ENCODE assay signal across 10 mouse cellular contexts in the genomic region with DNA sequence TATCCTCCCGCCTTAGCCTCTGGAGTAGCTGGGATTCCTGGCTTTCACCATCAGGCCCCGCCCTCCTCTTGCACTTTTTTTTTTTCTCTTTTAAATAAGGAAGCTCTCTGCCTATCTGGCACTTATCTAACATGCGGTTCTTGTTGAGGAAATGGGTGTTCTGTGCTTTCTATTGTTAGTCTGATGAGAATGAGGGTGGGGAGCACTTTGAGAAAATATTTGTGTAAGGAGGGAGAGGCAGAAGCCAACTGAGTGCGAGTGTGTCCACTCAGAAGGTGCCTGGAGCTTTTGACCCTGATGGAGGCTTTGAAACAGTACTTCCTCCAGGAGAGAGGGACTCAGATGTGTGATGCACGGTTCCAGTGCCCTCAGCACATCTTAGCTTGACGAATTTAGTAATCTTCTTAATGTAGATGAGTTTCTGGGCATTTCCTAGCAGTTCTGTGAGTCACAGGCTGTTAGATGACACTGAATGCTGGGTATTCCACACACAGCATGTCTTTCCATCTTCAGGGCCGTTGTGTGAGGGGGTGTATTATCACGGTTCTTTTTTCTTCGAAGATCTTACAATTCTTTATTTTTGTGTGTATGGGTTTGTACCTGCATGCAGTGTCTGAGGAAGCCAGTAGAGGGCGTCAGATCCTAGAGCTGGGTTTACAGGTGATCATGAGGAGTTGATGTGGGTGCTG. TPM values are rescaled to one million over a fixed set of nuclear protein-coding genes. Genes with fewer than 3 reads are reported as not detected.
A peak's percentile ranks its signal among the peaks of the same experiment; 100 is the strongest.
DNase-seq lines count a peak whose midpoint lies in the region; ATAC-seq and TF ChIP-seq lines count a peak whose summit lies in the region.
"Had no signal": no experiment of that assay in that cellular context is flagged by ENCODE, and none has a peak within 500 bp of the region (broad histone marks: within the 10 kb centered on the region; RNA-seq: fewer than 3 reads in every experiment).

No protein-coding gene starts in this region.

- no peak for DNase-seq in liver, adult 2 months (ENCODE audit: extremely low read depth, low read depth, low spot score)
- DNase-seq in liver = no peak
- DNase-seq in R1 (ENCODE audit: low read depth, low spot score) = peak; percentile 96
- DNase-seq in forebrain, embryonic 10.5 days (ENCODE audit: extremely low spot score, low spot score) = no peak
- no peak for DNase-seq in B cell, adult 2 months
- DNase-seq: adrenal gland, postnatal 14 days had no signal

- TF ChIP-seq POLR2A in liver, adult 2 months (IDR thresholded peaks at IDR 0.05; ENCODE audit: extremely low read depth, insufficient read depth, low read length) = no peak
- TF ChIP-seq POLR2A in small intestine, adult 2 months (IDR thresholded peaks at IDR 0.05; ENCODE audit: low read depth, low read length) = no peak

- TF ChIP-seq CTCF in liver, adult 2 months (IDR thresholded peaks at IDR 0.05; ENCODE audit: low read depth, low read length) = no peak
- TF ChIP-seq CTCF in small intestine, adult 2 months (IDR thresholded peaks at IDR 0.05; ENCODE audit: extremely low read depth, insufficient read length, insufficient replicate concordance, low read depth, low read length) = no peak

- no peaks in the 10 kb centered on the region for H3K9me3 ChIP-seq in forebrain, embryonic 10.5 days
- H3K9me3 ChIP-seq: liver, embryonic 15.5 days had no signal

- 72% methylated on average over 10 of the region's 10 CpGs for WGBS in liver, adult 2 months
- 44% methylated on average over 10 of the region's 10 CpGs for WGBS in small intestine, adult 2 months
- 75% methylated on average over 10 of the region's 10 CpGs for WGBS in forebrain, embryonic 10.5 days

- peak; percentile 42 for ATAC-seq in inflammation-experienced regulatory T-cells, adult 6 months
- ATAC-seq: hindbrain, embryonic 16.5 days had no signal

- no peaks in the 10 kb centered on the region; the same call in 1 of the 2 replicates for H3K36me3 ChIP-seq in liver, adult 2 months (ENCODE audit: control insufficient read depth, insufficient read depth, low read length)
- H3K36me3 ChIP-seq in small intestine, adult 2 months (ENCODE audit: control insufficient read depth, insufficient read depth, low read length) = no peaks in the 10 kb centered on the region
- no peaks in the 10 kb centered on the region for H3K36me3 ChIP-seq in forebrain, embryonic 10.5 days (replicated peaks)
- H3K36me3 ChIP-seq: liver, embryonic 15.5 days had no signal

- H3K4me3 ChIP-seq in liver, adult 2 months (ENCODE audit: insufficient read depth, low read depth, low read length) = no peak overlapping the region
- H3K4me3 ChIP-seq in small intestine, adult 2 months (ENCODE audit: low read depth, low read length) = no peak overlapping the region
- no peak overlapping the region for H3K4me3 ChIP-seq in forebrain, embryonic 10.5 days
- H3K4me3 ChIP-seq: liver, embryonic 15.5 days had no signal

- no peak overlapping the region for H3K9ac ChIP-seq in liver, adult 2 months (ENCODE audit: low read depth, low read length)
- H3K9ac ChIP-seq: liver, embryonic 15.5 days had no signal

- H3K27ac ChIP-seq in liver, adult 2 months (replicated peaks; ENCODE audit: insufficient read depth, low read depth, low read length) = peak overlapping the region; percentile 31
- H3K27ac ChIP-seq in small intestine, adult 2 months (ENCODE audit: insufficient read depth, low read depth, low read length) = peak overlapping the region; percentile 38
- H3K27ac ChIP-seq in forebrain, embryonic 10.5 days = no peak overlapping the region

- no peaks in the 10 kb centered on the region for H3K79me2 ChIP-seq in liver, adult 2 months (ENCODE audit: control insufficient read depth, insufficient read depth, low read length)

- H3K27me3 ChIP-seq in liver, adult 2 months (ENCODE audit: control insufficient read depth, insufficient read depth, low read length) = no peaks in the 10 kb centered on the region
- H3K27me3 ChIP-seq in small intestine, adult 2 months (ENCODE audit: control insufficient read depth, insufficient read depth, low read length) = no peaks in the 10 kb centered on the region
- H3K27me3 ChIP-seq in forebrain, embryonic 10.5 days (ENCODE audit: poor library complexity, severe bottlenecking) = no peaks in the 10 kb centered on the region
- H3K27me3 ChIP-seq: liver, embryonic 15.5 days had no signal

- H3K4me1 ChIP-seq in liver, adult 2 months (ENCODE audit: control insufficient read depth, insufficient read depth, low read length) = peaks cover 6% of the 10 kb centered on the region
- peaks cover 15% of the 10 kb centered on the region for H3K4me1 ChIP-seq in small intestine, adult 2 months (ENCODE audit: control insufficient read depth, insufficient read depth, insufficient read length, low read length)
- peaks cover 17% of the 10 kb centered on the region for H3K4me1 ChIP-seq in forebrain, embryonic 10.5 days

RNA-seq across cellular contexts. Expression of gene Rab27a, which starts 26.5 kb away (rescaled TPM):
- total RNA-seq in liver, adult 2 months (2014; rRNA removed) = 1.9 and 2.6 TPM in 2 replicates
- polyA plus RNA-seq in liver, adult 2 months (2012; rRNA removed) = 0.77 and 0.78 TPM in 2 replicates
- 10 to 100 TPM; 36.2 to 83.0 (median 39.9) TPM for polyA plus RNA-seq in inflammation-experienced regulatory T-cells, adult 6 months (2017; shearing (Covaris generic))
- polyA plus RNA-seq in small intestine, adult 2 months (2012; rRNA removed) = 6.5 and 6.9 TPM in 2 replicates
- polyA plus RNA-seq in forebrain, embryonic 10.5 days (2016; fragmentation: Nextera tagmentation; extraction: Ambion mirVana) = 3.1 and 3.4 TPM in 2 replicates

RNA-seq across cellular contexts. Expression of gene Khdc3, which starts 30.5 kb away (rescaled TPM):
- not detected in 2 replicates for total RNA-seq in liver, adult 2 months (2014; rRNA removed)
- 0.07 TPM in 1 of 2 replicates, not detected in the other for polyA plus RNA-seq in liver, adult 2 months (2012; rRNA removed)
- under 1 TPM in 1 of 3 experiments, not detected in 2; 0.28 TPM for polyA plus RNA-seq in inflammation-experienced regulatory T-cells, adult 6 months (2017; shearing (Covaris generic))
- polyA plus RNA-seq in small intestine, adult 2 months (2012; rRNA removed) = 0.18 and 0.88 TPM in 2 replicates
- not detected in 2 replicates for polyA plus RNA-seq in forebrain, embryonic 10.5 days (2016; fragmentation: Nextera tagmentation; extraction: Ambion mirVana)

RNA-seq across cellular contexts. Expression of gene Pigb, which starts 30.9 kb away (rescaled TPM):
- total RNA-seq in liver, adult 2 months (2014; rRNA removed) = 3.0 and 4.2 TPM in 2 replicates
- 4.5 and 5.7 TPM in 2 replicates for polyA plus RNA-seq in liver, adult 2 months (2012; rRNA removed)
- 10 to 100 TPM; 12.0 to 19.6 (median 15.1) TPM for polyA plus RNA-seq in inflammation-experienced regulatory T-cells, adult 6 months (2017; shearing (Covaris generic))
- polyA plus RNA-seq in small intestine, adult 2 months (2012; rRNA removed) = 3.7 and 5.0 TPM in 2 replicates
- 14.9 and 15.4 TPM in 2 replicates for polyA plus RNA-seq in forebrain, embryonic 10.5 days (2016; fragmentation: Nextera tagmentation; extraction: Ambion mirVana)

RNA-seq across cellular contexts. Expression of gene Gm20509, which starts 31.2 kb away (rescaled TPM):
- not detected in 2 replicates for total RNA-seq in liver, adult 2 months (2014; rRNA removed)
- not detected in 2 replicates for polyA plus RNA-seq in liver, adult 2 months (2012; rRNA removed)
- not detected for polyA plus RNA-seq in inflammation-experienced regulatory T-cells, adult 6 months (2017; shearing (Covaris generic))
- polyA plus RNA-seq in small intestine, adult 2 months (2012; rRNA removed) = not detected in 2 replicates
- not detected in 2 replicates for polyA plus RNA-seq in forebrain, embryonic 10.5 days (2016; fragmentation: Nextera tagmentation; extraction: Ambion mirVana)
- total RNA-seq: adrenal gland, postnatal 14 days had no signal
- polyA plus RNA-seq: hindbrain, embryonic 16.5 days; liver, embryonic 15.5 days had no signal

RNA-seq across cellular contexts. Expression of gene Rsl24d1, which starts 42.1 kb away (rescaled TPM):
- 31.3 and 34.9 TPM in 2 replicates for total RNA-seq in liver, adult 2 months (2014; rRNA removed)
- polyA plus RNA-seq in liver, adult 2 months (2012; rRNA removed) = 11.2 and 11.9 TPM in 2 replicates
- 10 to 100 TPM; 81.9 to 88.8 (median 83.1) TPM for polyA plus RNA-seq in inflammation-experienced regulatory T-cells, adult 6 months (2017; shearing (Covaris generic))
- 1.9 and 3.6 TPM in 2 replicates for polyA plus RNA-seq in small intestine, adult 2 months (2012; rRNA removed)
- 157 and 160 TPM in 2 replicates for polyA plus RNA-seq in forebrain, embryonic 10.5 days (2016; fragmentation: Nextera tagmentation; extraction: Ambion mirVana)
